Mouse (Mus musculus): Measurements from ENCODE around the gene Scly.

The Scly gene

DNA sequence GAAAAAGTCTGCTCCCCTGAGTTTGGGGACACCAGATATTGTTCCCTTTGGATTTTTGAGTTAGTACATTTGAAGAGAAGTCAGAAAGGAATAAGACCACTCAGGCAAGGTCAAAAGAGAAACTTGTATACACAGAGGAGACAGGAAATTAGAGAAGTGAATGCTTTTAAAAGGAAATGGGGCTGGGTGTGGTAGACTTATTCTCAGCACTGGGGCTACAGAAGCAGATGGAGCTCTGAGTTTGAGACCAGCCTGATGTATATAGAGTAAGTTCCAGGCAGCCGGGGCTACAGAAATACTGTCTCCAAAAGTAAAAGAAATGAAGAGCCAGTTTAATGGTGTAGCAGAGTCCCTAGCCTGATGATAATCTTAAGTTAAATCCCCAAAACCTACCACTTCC, 15.6 kb upstream of the Scly start:
- TF ChIP-seq GATA4 (IDR thresholded peaks at IDR 0.05; ENCODE audit: insufficient replicate concordance, low read length), result no peak

DNA sequence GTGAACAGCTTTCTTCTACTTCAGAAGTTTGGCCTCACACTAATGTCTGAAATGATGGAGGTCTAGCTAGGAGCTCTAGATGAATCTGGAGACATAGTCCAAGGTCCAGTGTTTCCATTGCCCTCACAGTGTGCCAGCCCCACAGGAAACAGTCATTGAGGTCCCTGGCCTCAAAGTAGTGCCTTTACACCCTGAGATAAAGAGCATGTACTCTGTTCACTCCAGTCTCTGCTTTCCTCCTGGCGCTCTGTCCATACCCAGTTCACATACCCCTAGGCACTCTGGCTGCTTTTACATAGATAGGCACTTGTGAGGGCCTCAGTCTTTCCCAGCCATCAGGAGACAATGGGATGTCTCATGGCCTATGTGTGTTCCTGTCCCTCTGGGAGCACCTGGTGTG, 8.8 kb upstream of the Scly start:
- no peak for TF ChIP-seq GATA4 (IDR thresholded peaks at IDR 0.05; ENCODE audit: insufficient replicate concordance, low read length)

DNA sequence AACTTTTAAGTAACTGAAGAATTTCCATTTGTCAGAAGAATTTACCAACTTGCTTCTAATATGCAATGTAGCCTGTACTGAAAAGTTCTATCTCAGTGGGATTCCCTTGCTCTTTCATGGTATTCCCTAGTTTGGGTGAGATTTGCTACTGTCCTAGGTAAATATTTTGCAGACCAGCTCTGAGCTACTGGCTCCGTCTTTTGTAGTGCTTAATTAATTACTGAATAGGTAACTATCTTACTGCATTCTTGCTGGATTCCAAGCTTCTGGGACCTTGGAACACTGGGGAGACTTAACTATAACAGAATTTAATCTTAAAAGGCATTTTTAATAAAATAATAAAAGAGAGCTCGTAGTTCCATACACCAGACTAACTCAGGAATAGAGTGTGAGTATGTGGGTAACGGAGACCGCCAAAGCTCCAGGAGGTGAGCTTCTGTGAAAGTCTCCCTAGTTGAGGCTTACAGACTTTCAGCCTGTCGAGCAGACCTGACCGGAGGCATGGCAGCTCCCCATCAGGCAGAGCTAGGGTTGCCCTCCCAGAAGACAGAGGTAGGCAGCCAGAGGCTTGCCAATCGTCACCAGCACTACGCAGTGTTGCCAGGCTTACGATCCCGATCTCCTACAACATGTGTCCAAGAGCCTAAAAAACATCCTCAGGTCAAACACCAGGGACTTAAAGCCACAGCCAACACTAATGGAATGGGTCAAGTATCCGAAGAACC, 5.9 kb upstream of the Scly start:
- TF ChIP-seq GATA4 (IDR thresholded peaks at IDR 0.05; ENCODE audit: insufficient replicate concordance, low read length), result no peak

DNA sequence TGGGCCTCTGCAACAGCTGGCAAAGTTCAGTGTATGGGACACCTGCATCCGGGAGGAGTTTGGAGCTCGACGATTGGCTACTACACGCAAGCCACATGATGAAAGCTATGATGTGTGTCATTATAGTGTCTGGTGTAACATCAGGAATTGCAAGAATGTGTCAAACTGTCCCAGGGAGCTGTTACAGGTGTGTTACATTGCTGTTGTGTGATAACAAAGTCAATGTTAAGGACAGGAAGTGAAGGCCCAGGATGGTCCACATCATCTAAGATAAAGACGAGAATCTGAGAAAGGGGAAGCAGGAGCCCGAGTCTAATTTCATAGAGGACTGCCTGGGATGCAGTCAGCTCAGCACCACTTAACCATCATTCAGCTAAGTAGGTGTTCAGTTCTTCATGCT, 2.6 kb upstream of the Scly start:
- TF ChIP-seq GATA4 (IDR thresholded peaks at IDR 0.05; ENCODE audit: insufficient replicate concordance, low read length), result no peak

DNA sequence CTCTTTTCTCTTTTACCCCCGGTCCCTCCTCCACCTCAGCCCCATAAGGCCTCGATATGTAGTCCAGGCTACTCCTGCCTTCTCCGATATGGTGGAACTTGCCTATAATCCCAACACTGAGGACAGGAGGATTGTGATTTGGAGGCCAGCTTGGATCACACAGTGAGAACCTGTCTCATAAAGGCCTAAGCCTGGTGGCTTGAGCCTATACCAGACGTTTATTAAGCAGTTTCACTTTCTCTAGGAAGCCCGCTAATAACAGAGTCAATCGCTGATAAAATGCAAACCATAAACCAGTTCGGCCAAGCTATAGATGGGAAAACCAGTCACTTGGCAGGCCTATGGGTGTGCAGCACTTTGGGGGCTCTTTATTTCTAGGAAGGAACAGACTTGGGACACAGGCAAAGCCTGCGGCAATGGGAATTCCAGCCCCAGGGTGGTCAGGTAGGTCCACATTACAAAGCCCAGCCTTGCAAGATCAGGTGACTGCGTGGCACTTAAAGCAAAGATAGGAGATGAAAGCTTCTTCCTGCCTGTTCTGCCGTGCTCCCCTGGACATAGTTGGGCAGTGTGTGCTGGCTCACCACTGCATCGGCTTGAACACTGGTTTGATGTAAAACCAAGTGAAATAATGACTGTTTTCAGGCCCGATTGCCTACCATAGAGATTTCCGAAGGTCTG, 1.0 kb downstream of the Scly start:
- TF ChIP-seq GATA4 (IDR thresholded peaks at IDR 0.05; ENCODE audit: insufficient replicate concordance, low read length), result no peak

DNA sequence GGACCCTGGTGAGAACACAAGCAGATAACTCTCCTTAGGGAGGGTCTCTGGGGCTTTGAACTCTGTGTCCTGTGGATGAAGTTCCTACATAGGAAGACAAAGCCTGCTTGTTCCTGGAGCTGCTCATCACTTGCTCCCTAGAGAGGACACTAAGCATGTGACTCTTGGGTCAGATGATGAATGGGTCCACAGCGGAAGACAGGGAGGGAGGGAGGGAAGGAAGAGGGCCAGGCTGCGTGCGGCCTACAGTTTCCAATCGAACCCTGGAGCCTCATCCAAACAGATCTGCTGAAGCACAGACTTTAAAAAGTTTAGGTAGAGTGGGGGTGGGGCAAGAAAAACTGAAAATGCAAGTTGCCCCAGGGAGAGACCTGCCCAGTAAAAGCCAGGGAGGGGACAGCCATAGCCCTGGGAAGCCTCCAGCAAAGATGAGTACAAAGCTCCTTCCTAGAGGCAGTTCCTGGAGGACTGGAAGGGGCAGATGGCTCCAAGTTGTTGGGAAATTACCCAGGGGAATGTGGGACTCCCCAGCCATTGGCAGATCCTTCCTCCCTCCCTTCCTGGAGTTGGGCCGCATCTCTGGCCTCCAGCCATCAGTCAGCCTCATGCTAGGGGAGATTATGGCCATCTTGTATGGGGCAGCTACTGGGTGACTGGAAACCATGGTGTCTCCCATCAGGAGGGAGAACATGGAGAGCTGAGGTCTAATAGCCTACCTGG, 1.7 kb downstream of the Scly start:
- TF ChIP-seq GATA4 (IDR thresholded peaks at IDR 0.05; ENCODE audit: insufficient replicate concordance, low read length), result no peak

DNA sequence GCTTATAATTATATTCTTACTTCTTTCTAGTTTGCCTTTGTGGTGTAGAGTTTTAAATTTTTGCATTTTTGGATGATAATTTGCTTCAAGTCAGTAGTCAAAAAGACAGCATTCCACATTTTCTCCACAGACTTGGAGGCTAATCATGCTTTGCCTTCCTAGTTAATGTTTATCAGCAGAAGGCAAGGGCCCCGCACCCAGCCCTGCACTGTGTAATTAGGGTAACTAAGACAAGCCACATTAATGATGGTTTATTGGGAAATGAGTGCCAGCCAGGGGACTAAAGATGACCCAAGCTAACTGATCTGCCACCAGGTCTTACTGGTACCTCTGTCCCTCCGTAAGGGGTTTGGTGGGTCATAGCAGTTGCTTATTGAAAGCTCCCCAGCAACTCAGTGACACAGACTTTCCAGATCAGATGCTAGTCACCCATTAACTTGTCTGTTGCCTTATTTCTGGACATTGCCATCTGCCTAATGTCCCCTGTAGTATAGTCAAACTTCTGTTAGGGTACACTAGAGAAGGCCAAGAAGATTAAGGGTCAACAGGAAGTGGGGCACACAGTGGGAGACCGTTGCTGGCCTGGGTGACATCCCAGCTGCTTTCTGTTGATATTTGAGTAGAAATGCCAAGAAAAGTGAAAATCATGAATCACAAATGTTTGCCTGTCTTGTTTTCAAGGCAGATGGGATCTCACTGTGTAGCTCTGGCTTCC, 3.2 kb downstream of the Scly start:
- no peak; the same call in 1 of the 2 replicates for TF ChIP-seq GATA4 (IDR thresholded peaks at IDR 0.05; ENCODE audit: insufficient replicate concordance, low read length)

DNA sequence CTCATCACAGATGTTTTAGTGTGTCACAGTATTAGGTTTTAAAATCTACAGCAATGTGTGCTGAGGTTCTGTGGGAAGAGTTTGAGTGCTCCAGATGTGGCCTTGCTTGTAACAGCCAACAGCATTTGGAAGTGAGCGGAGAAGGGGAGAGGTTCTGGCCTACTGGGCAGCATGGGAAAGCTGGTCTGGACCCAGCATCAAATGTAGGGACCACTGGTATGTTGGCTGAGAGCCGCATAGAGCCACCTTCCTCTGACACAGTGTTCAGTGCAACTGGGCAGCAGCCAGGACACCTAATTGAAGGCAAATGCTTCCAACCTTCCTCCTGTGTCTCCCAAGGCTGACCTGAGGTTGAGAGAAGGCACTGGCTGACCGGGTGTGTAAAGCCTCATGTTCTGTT, 3.9 kb downstream of the Scly start:
- TF ChIP-seq GATA4 (IDR thresholded peaks at IDR 0.05; ENCODE audit: insufficient replicate concordance, low read length), result no peak

DNA sequence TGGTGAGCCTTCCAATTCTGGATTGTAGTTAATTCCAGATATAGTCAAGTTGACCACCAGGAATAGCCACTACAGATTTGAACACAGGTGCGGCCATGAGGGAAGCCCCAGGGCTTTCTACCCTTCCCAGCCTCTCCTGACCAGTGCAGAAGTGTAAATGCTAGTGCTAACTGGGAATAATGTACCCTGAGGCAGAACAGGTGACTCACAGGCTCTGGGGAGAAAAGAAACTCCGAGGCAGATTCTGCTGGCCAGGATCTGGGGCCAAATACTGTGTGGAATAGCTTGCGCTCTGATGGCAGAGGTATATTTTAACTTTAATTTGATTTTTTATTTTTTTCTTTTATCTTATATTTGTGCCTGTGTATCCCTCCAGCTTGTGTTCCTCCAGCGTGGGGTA, 6.5 kb downstream of the Scly start:
- no peak for TF ChIP-seq GATA4 (IDR thresholded peaks at IDR 0.05; ENCODE audit: insufficient replicate concordance, low read length)

DNA sequence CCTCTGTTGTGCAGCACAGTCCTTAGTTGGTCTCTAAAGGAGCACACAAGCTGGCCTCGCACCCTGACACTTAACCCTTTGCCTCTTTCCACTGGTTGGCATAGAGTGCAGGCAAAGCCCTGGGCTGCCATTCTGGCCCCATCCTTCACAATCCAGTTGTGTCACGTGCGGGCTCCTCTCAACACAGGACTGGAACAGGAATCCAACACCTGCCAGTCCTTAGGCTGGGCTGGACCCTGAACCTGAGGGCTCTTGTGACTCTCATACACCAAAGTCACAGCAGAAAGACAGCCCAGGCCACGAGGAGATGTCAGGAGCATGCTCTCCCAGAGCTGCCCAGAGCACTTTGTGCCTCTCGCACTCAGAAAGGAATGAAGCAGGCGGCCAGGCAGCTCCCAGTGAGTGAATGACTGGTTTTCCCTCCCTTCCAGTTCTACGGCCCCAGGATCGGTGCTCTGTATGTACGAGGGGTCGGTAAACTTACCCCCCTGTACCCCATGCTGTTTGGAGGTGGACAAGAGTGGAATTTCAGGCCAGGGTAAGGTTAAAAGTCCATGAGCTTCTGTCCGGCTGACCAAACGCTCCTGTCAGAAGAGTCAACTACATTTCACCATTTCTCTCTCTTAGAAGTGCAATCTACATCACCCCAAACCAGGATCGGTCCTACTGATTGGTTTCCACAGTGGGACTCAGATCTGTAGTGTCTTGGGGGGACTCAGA, 11.4 kb downstream of the Scly start:
- no peak for TF ChIP-seq GATA4 (IDR thresholded peaks at IDR 0.05; ENCODE audit: insufficient replicate concordance, low read length)

DNA sequence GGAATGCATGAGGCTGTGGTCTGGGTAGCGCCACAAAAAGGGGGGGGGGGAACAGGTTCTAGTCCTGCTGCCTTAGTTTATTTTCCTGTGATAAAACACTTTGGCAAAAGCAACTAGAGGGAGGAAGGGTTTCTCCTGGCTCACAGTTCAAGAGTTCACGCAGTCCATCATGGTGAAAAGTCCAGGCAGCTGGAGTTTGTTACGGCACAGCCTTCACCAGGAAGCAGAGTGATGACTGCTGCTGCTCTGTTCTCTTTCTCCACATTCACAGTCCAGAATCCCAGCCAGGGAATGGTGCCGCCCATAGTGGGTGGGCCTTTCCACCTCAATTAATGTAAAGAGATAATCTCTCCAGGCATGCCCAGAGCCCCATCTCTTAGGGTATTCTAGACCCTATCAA, 14.1 kb downstream of the Scly start:
- TF ChIP-seq GATA4 (IDR thresholded peaks at IDR 0.05; ENCODE audit: insufficient replicate concordance, low read length), result no peak

DNA sequence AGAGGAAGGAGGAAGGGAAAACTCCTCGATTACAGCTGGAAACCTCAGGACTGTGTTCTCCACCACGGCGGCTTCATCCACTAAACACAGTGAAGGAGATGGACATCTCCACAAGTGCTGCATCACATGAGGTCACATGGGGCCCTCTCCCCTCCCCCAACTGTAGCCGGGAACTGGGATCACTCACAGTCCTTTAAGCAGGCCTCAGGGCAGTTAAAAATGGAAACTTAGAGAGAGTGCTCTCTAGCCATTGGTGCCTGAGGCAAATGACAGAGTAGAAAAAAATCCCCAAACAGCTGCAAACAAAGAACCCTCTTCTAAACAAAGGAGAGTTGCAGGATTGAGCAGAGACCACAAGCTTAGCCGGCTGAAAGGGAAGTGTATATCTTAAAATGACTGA, 15.1 kb downstream of the Scly start:
- no peak for TF ChIP-seq GATA4 (IDR thresholded peaks at IDR 0.05; ENCODE audit: insufficient replicate concordance, low read length)

DNA sequence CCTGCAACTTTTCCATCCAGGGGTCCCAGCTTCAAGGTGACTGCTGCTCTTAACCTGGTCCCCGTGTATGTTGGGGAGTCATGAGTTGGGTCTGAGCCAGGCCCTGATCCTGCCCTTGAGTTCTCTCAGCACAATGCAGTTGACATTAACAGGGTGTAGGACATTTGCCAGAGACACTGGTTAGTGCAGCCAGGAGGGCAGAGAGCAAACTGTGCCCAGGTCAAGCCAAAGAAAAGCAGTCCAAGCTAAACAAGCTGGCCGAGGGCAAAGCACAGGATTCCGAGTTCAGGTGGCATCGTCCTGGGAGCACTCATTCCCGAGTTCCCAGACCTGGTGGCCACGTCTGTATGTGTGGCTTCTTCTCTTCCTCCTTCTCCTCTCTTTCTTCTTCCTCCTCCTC, 19.5 kb downstream of the Scly start:
- no peak for TF ChIP-seq GATA4 (IDR thresholded peaks at IDR 0.05; ENCODE audit: insufficient replicate concordance, low read length)

DNA sequence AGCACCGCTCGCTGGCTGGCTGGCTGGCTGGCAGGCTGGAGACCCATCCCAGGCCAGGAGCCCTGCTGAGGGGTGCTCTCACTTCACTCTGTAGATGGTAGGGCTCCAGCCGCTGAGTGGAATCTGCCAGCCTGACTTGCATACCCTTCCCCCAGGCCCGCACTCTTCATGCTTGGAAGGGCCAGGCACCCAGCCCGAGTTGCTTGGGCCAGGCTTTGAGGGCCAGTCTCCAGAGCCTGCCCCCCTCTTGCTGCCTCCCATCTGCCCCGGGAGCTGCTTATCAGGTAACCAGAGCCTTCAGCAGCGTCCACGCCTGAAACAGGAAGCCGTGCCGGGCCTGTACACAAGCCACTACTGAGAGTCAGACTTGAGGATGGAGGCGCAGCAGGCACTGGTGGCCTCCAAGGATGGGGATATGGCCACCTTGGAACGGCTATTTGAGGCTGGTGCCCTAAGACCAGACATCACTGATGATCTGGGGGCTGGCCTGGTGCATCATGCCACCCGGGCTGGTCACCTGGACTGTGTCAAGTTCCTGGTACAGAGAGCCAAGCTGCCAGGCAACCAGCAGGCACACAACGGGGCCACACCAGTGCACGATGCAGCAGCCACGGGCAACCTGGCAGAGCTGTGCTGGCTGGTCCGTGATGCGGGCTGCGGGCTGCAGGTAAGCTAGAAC, 23.8 kb downstream of the Scly start, which contains the start of gene Espnl:
TSS of gene Espnl (plus strand) at position 316 of the 679 bp plus-strand sequence.
- TF ChIP-seq GATA4 (IDR thresholded peaks at IDR 0.05; ENCODE audit: insufficient replicate concordance, low read length), result no peak
